Mouse (Mus musculus): Measurements from ENCODE around the gene Nfkb1. TPM values are rescaled to one million over a fixed set of nuclear protein-coding genes. Genes with fewer than 3 reads are reported as not detected.

The Nfkb1 gene
- polyA plus RNA-seq, 1 experiment: 106 TPM

GRCm38 (mm10) chr3:135635646-135636434 lies 55.5 kb downstream of the Nfkb1 start:
- H3K27ac ChIP-seq (ENCODE audit: insufficient read depth, low read depth, low read length): no peak overlapping the region
- no peak for TF ChIP-seq CTCF (IDR thresholded peaks at IDR 0.05; ENCODE audit: low read depth, low read length)
- no peak for TF ChIP-seq POLR2A (IDR thresholded peaks at IDR 0.05; ENCODE audit: borderline replicate concordance, low read depth, low read length)
- H3K4me3 ChIP-seq (ENCODE audit: insufficient read depth, low read length): no peak overlapping the region
- no peaks in the 10 kb centered on the region for H3K4me1 ChIP-seq (ENCODE audit: control insufficient read depth, insufficient read depth, low read length)

DNA sequence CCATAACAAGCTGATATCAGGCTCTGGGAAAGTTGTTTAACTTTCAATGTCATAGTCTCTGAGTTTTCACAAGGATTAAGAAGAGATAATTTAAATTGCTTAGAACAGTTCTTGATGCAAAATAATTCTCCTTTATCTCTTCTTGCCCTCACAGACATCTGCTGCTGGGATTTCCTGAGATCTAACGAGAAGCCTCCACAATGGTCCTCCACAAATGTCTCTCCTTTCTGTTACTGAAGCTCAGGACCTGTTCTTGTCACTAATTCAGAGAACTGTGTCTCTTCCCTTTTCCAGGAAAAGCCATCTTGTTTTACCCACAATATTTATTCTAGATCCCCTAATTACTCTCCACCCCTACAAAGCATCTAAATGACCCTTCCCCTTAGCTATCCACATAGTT lies 56.3 kb downstream of the Nfkb1 start:
- Histone ChIP-seq H3K27ac (ENCODE audit: insufficient read depth, low read depth, low read length) (no peak overlapping the region), H3K4me1 (ENCODE audit: control insufficient read depth, insufficient read depth, low read length) (no peaks in the 10 kb centered on the region), H3K4me3 (ENCODE audit: insufficient read depth, low read length) (no peak overlapping the region)
- no peak for TF ChIP-seq POLR2A (IDR thresholded peaks at IDR 0.05; ENCODE audit: borderline replicate concordance, low read depth, low read length)
- no peak for TF ChIP-seq CTCF (IDR thresholded peaks at IDR 0.05; ENCODE audit: low read depth, low read length)

GRCm38 (mm10) chr3:135634275-135634674 lies 57.1 kb downstream of the Nfkb1 start:
- Histone ChIP-seq H3K4me1 (ENCODE audit: control insufficient read depth, insufficient read depth, low read length) (no peaks in the 10 kb centered on the region), H3K4me3 (ENCODE audit: insufficient read depth, low read length) (no peak overlapping the region), H3K27ac (ENCODE audit: insufficient read depth, low read depth, low read length) (no peak overlapping the region)
- TF ChIP-seq CTCF (IDR thresholded peaks at IDR 0.05; ENCODE audit: low read depth, low read length) (no peak), POLR2A (IDR thresholded peaks at IDR 0.05; ENCODE audit: borderline replicate concordance, low read depth, low read length) (no peak)

DNA sequence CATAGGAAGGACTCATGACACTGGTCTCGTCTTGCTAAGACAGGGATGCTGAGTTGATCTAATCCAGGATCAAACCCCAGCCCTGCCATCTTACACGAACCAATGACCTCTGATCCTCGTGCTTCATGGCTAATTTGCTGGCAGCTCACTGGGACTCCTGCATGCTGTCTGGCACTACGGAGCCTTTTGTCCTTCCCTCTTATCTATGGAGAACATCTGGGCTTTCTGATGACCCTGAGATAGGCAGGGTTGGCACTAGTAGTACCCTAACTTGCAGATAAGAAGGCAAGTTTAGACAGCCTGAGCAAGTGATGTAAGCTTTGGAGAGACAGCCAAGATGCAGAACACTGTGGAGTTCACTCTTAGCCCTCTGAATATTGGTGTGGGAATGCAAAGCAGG lies 59.5 kb downstream of the Nfkb1 start:
- H3K4me3 ChIP-seq (ENCODE audit: insufficient read depth, low read length): no peak overlapping the region
- TF ChIP-seq POLR2A (IDR thresholded peaks at IDR 0.05; ENCODE audit: borderline replicate concordance, low read depth, low read length) (no peak), CTCF (IDR thresholded peaks at IDR 0.05; ENCODE audit: low read depth, low read length) (no peak)
- no peak overlapping the region for H3K27ac ChIP-seq (ENCODE audit: insufficient read depth, low read depth, low read length)
- H3K4me1 ChIP-seq (ENCODE audit: control insufficient read depth, insufficient read depth, low read length): peaks cover 14% of the 10 kb centered on the region

GRCm38 (mm10) chr3:135631096-135631457 lies 60.3 kb downstream of the Nfkb1 start:
- Histone ChIP-seq H3K27ac (ENCODE audit: insufficient read depth, low read depth, low read length) (no peak overlapping the region), H3K4me1 (ENCODE audit: control insufficient read depth, insufficient read depth, low read length) (peaks cover 14% of the 10 kb centered on the region), H3K4me3 (ENCODE audit: insufficient read depth, low read length) (no peak overlapping the region)
- TF ChIP-seq CTCF (IDR thresholded peaks at IDR 0.05; ENCODE audit: low read depth, low read length): no peak
- no peak for TF ChIP-seq POLR2A (IDR thresholded peaks at IDR 0.05; ENCODE audit: borderline replicate concordance, low read depth, low read length)

GRCm38 (mm10) chr3:135630430-135631095 lies 60.8 kb downstream of the Nfkb1 start:
- no peak overlapping the region for H3K27ac ChIP-seq (ENCODE audit: insufficient read depth, low read depth, low read length)
- H3K4me1 ChIP-seq (ENCODE audit: control insufficient read depth, insufficient read depth, low read length): peaks cover 14% of the 10 kb centered on the region
- no peak overlapping the region for H3K4me3 ChIP-seq (ENCODE audit: insufficient read depth, low read length)
- TF ChIP-seq POLR2A (IDR thresholded peaks at IDR 0.05; ENCODE audit: borderline replicate concordance, low read depth, low read length) (no peak), CTCF (IDR thresholded peaks at IDR 0.05; ENCODE audit: low read depth, low read length) (no peak)

DNA sequence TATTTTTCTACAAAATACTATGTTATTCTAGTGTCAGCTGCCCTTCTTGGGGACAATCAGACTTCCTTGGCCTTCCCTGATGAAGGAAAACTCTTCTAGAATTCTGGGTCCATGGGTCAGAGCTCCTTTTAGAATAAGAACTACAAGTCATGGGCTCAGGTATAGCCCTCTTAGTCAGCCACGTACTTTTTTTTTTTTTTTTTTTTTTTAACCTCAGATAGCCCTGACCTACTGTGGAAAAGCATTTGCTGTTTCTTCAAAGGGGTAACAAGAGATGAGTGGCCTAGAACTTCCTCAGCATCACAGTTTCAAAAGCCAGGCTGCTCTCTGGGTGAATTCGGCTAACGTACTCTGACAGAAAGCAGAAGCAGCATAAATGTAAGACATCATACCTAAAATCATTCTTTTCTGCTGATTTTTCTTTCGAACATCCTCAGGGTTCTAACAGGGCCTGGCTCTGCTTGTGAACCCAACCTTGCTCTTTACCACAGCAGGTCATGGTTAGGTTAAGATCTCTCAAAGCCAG lies 61.5 kb downstream of the Nfkb1 start:
- TF ChIP-seq POLR2A (IDR thresholded peaks at IDR 0.05; ENCODE audit: borderline replicate concordance, low read depth, low read length) (no peak), CTCF (IDR thresholded peaks at IDR 0.05; ENCODE audit: low read depth, low read length) (no peak)
- peaks cover 14% of the 10 kb centered on the region for H3K4me1 ChIP-seq (ENCODE audit: control insufficient read depth, insufficient read depth, low read length)
- H3K4me3 ChIP-seq (ENCODE audit: insufficient read depth, low read length): no peak overlapping the region
- H3K27ac ChIP-seq (ENCODE audit: insufficient read depth, low read depth, low read length): no peak overlapping the region

- TF ChIP-seq POLR2A (IDR thresholded peaks at IDR 0.05; ENCODE audit: borderline replicate concordance, low read depth, low read length): no peak
- TF ChIP-seq CTCF (IDR thresholded peaks at IDR 0.05; ENCODE audit: low read depth, low read length): no peak
- Histone ChIP-seq H3K27ac (ENCODE audit: insufficient read depth, low read depth, low read length) (peak overlapping the region; percentile 82; the same call in 1 of the 2 replicates), H3K4me1 (ENCODE audit: control insufficient read depth, insufficient read depth, low read length) (peaks cover 14% of the 10 kb centered on the region), H3K4me3 (ENCODE audit: insufficient read depth, low read length) (no peak overlapping the region)
These were observed 62.6 kb downstream of the Nfkb1 start for GRCm38 (mm10) chr3:135628706-135629169.

GRCm38 (mm10) chr3:135628000-135628705 lies 63.2 kb downstream of the Nfkb1 start:
- Histone ChIP-seq H3K27ac (ENCODE audit: insufficient read depth, low read depth, low read length) (peak overlapping the region; percentile 82), H3K4me1 (ENCODE audit: control insufficient read depth, insufficient read depth, low read length) (peaks cover 14% of the 10 kb centered on the region), H3K4me3 (ENCODE audit: insufficient read depth, low read length) (no peak overlapping the region)
- no peak for TF ChIP-seq CTCF (IDR thresholded peaks at IDR 0.05; ENCODE audit: low read depth, low read length)
- TF ChIP-seq POLR2A (IDR thresholded peaks at IDR 0.05; ENCODE audit: borderline replicate concordance, low read depth, low read length): no peak
